Mouse (Mus musculus) midbrain, embryonic 11.5 days (tissue): ENCODE results near the gene Gp9. TPM values are rescaled to one million over a fixed set of nuclear protein-coding genes. Genes with fewer than 3 reads are reported as not detected.

ENCODE experiments used
- ATAC-seq: fragments of 200-750 bp; cut with Nextera tagmentation; 2 replicates; pipeline ENCODE4 v1.8.0; 2017; ENCODE audit warnings: moderate TSS enrichment, moderate library complexity; ENCODE audit not compliant: low FRiP score
- DNase-seq: peaks from one replicate; pipeline ENCODE4 v3.0.0; 2015; ENCODE audit warnings: low spot score; ENCODE audit errors: missing footprints
- H3K27ac ChIP-seq: fragments of 300-500 bp; sonication (generic); 2 replicates; pipeline ENCODE4 v1.5.1; 2014; ENCODE audit warnings: low read depth, low read length
- H3K27me3 ChIP-seq: fragments of 300-500 bp; sonication (generic); 2 replicates; pipeline ENCODE4 v1.6.1; 2014; ENCODE audit warnings: mild to moderate bottlenecking, low read length, moderate library complexity, mixed read lengths; ENCODE audit not compliant: control insufficient read depth, insufficient read depth
- H3K36me3 ChIP-seq: fragments of 300-500 bp; sonication (generic); 2 replicates; pipeline ENCODE4 v1.6.1; 2014; ENCODE audit warnings: mild to moderate bottlenecking, low read length, moderate library complexity, mixed read lengths; ENCODE audit not compliant: control insufficient read depth, insufficient read depth
- H3K4me1 ChIP-seq: fragments of 300-500 bp; sonication (generic); 2 replicates; pipeline ENCODE4 v1.6.1; 2014; ENCODE audit warnings: low read length; ENCODE audit not compliant: control insufficient read depth, insufficient read depth
- H3K4me2 ChIP-seq: fragments of 300-500 bp; sonication (generic); 2 replicates; pipeline ENCODE4 v1.6.1; 2014; ENCODE audit warnings: mild to moderate bottlenecking, moderate library complexity
- H3K4me3 ChIP-seq: fragments of 300-500 bp; sonication (generic); 2 replicates; pipeline ENCODE4 v1.5.1; 2014; ENCODE audit warnings: low read depth, low read length
- H3K9ac ChIP-seq: fragments of 300-500 bp; sonication (generic); 2 replicates; pipeline ENCODE4 v1.6.1; 2014; ENCODE audit warnings: low read length
- H3K9me3 ChIP-seq: fragments of 300-500 bp; sonication (generic); 2 replicates; pipeline ENCODE4 v1.6.1; 2016; ENCODE audit warnings: low read length; ENCODE audit not compliant: control insufficient read depth
- WGBS: fragments of 180-500 bp; shearing (Covaris S2); extraction: QIAGEN DNeasy Blood & Tissue Kit; methylation state at CpG from one replicate; pipeline ENCODE4 v1.1.7; 2014; 5-methylcytosine and 5-hydroxymethylcytosine counted together
- polyA plus RNA-seq: library from polyadenylated mRNA; unstranded; fragments of >200 nt; fragmentation: Nextera tagmentation; extraction: Ambion mirVana; gene quantifications from 2 replicates; pipeline ENCODE4 v1.2.1, GENCODE M21; 2014

Gp9 gene
- polyA plus RNA-seq = 1.8 and 2.5 TPM in 2 replicates

DNA sequence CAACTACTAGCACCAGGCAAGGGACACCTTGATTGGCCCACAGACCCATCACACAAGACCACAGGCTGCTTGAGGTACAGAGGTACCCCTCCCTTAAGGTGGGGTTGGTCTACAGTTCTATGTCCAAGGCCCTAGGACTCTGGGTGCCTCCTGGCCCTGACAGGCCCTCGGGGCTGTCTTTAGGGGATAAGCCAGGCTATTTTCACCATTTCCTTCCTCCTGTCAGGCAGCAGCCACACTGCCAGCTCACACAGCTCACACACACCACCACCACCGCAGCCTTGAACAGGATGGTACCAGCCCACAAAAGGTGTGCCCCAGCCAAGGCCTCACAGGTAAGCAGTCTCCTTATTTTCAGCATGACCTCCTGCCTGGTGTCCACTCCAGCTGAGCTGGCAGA lies at the start of gene Gp9:
Gene Gp9, plus strand, starts transcription at position 231 of the 400 bp plus-strand sequence.
- no peak for ATAC-seq
- Histone ChIP-seq H3K4me3 (no peak within 1 kb of the TSS), H3K4me2 (no peak within 1 kb of the TSS), H3K4me1 (no peaks in the 10 kb centered on the region), H3K27ac (no peak within 1 kb of the TSS), H3K9ac (no peak within 1 kb of the TSS), H3K9me3 (no peaks in the 10 kb centered on the region), H3K27me3 (no peaks in the 10 kb centered on the region), H3K36me3 (no peaks in the 10 kb centered on the region)
- WGBS = 82% methylated on average over 2 of the region's 2 CpGs
- no peak for DNase-seq

DNA sequence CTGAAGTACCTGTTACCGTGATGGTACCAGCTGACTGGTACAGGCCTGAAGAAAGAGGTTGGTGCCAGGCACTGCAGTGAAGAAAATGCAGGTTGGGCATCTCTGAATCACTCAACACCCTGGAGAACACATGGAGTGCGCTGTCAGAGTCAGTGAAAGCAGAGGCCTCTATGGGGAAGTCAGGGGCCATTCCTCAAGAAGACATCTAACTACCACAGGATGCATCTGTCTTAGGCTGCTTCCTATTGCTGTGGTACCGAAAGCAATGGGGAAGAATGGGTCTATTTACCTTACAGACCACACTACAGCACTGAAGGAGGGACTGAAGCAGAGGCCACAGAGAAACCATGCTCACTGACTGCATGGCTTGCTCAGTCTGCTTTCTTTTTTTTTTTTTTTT lies 49.8 kb upstream of the Gp9 start:
- Histone ChIP-seq H3K27ac (no peak overlapping the region), H3K9me3 (no peaks in the 10 kb centered on the region), H3K36me3 (no peaks in the 10 kb centered on the region), H3K9ac (no peak overlapping the region), H3K4me3 (no peak overlapping the region), H3K27me3 (peaks cover 21% of the 10 kb centered on the region), H3K4me1 (peaks cover 23% of the 10 kb centered on the region), H3K4me2 (no peak overlapping the region)
- DNase-seq (no peak), ATAC-seq (no peak)
- 84% methylated on average over 3 of the region's 3 CpGs for WGBS

DNA sequence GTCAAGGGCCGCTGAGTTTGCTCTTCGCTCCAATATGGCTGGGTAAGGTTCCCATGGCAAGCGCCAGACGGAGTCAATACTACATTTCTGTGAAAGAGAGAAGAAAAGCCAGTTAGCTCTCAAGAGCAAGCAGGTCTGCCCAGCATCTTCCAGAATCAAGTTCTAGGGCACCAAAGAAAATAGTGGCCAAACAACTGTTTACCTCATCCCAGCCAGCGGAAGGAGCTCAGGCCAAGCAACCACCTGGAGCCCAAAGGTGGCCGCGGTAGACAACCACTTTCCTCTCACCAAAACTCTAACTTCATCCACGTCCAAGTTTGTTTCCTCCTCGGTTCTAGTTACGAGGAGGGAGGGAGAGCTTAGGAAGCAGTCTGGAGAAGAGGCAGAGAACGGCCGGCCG lies 47.7 kb upstream of the Gp9 start:
- H3K4me1 ChIP-seq = peaks cover 32% of the 10 kb centered on the region
- peak overlapping the region; percentile 57 for H3K4me3 ChIP-seq
- H3K27me3 ChIP-seq = peaks cover 30% of the 10 kb centered on the region
- H3K27ac ChIP-seq = no peak overlapping the region
- peak overlapping the region; percentile 80; the same call in 1 of the 2 replicates for H3K9ac ChIP-seq
- H3K36me3 ChIP-seq = no peaks in the 10 kb centered on the region
- peak overlapping the region; percentile 95 for H3K4me2 ChIP-seq
- DNase-seq (peak; percentile 94), ATAC-seq (no peak)
- WGBS = 16% methylated on average over 13 of the region's 13 CpGs
- no peaks in the 10 kb centered on the region for H3K9me3 ChIP-seq

DNA sequence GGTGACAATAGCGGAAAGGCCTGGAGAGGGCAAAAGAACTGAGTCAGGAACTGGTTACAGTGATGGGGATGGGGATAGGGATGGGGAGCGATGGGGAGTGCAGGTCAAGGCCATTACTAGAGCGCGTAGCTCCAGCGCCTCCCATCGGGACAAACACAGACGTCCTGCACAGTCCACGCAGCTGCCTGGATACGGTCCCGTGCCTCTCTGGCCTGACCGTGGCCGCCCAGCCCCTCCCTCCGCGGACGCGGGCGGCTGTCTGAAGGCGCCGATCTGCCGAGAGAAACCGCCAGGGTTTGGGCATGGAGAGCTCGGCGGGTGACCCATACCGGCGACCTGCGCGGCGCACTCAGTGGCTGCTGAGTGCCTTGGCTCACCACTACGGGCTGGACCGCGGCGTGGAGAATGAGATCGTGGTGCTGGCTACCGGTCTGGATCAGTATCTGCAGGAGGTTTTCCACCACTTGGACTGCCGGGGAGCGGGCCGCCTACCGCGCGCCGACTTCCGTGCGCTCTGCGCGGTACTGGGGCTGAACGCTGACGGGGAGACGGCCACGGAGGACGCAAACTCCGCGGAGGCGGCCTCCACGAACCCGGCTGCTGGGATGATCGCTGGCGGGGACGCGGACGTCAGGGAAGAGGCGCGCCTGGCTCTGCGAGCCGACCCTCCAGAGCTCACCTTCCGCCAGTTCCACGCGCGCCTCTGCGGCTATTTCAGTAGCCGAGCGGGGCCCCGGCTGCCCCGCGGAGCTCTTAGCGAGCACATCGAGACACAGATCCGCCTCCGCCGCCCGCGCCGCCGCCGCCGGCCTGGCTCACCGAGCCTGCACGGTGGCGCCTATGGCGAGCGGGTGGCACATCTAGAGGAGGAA lies 47.0 kb upstream of the Gp9 start, which contains the start of gene Efcc1:
Gene Efcc1, plus strand, starts transcription at position 279 of the 872 bp plus-strand sequence.
- Histone ChIP-seq H3K9me3 (no peaks in the 10 kb centered on the region), H3K27ac (no peak within 1 kb of the TSS), H3K4me3 (peak within 1 kb of the TSS; percentile 57), H3K27me3 (peaks cover 30% of the 10 kb centered on the region), H3K9ac (peak within 1 kb of the TSS; percentile 80), H3K4me2 (peak within 1 kb of the TSS; percentile 95), H3K4me1 (peaks cover 30% of the 10 kb centered on the region), H3K36me3 (no peaks in the 10 kb centered on the region)
- WGBS = 0% methylated on average over 88 of the region's 90 CpGs
- DNase-seq (peak; percentile 98), ATAC-seq (peak; percentile 84)

DNA sequence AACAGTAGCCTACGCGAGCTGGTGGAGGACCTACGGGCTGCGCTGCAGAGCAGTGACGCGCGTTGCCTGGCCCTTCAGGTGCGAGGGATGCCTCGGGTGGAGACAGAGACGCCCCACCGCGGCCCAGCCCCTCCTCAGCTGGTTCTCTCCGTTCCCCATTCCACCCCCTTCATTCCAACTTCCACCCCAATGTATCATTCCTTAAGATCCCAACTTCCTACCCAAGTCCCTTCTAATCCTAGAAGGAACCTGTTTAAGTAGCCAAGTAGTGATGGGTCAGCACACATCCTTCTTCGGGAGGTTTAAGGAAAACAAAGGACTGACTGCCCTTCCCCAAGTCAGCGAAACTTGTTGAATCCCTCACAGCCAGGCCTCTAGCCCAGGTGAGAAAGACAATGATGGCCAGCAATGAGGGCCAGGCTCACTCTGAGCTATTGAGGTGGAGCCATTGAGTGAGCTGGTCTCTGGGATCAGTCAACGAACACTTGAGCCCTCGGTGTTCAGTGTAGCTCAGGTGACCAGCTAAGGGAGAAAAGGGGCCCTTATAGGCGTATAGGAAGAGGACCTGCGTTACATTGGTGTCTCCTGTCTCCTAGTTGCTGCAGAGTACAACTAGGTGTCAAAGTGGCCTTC lies 46.3 kb upstream of the Gp9 start:
- Histone ChIP-seq H3K27me3 (peaks cover 30% of the 10 kb centered on the region), H3K4me2 (peak overlapping the region; percentile 95), H3K4me1 (peaks cover 30% of the 10 kb centered on the region), H3K9ac (peak overlapping the region; percentile 80), H3K27ac (no peak overlapping the region), H3K36me3 (no peaks in the 10 kb centered on the region), H3K4me3 (peak overlapping the region; percentile 57), H3K9me3 (no peaks in the 10 kb centered on the region)
- WGBS = 2% methylated on average over 19 of the region's 19 CpGs
- DNase-seq = peak; percentile 96
- no peak for ATAC-seq

- no peak for ATAC-seq
- Histone ChIP-seq H3K4me3 (peak overlapping the region; percentile 57), H3K36me3 (no peaks in the 10 kb centered on the region), H3K4me2 (peak overlapping the region; percentile 95), H3K9ac (peak overlapping the region; percentile 43; the same call in 1 of the 2 replicates), H3K9me3 (no peaks in the 10 kb centered on the region), H3K27me3 (peaks cover 30% of the 10 kb centered on the region), H3K4me1 (peaks cover 31% of the 10 kb centered on the region), H3K27ac (no peak overlapping the region)
- WGBS = 3% methylated on average over 36 of the region's 53 CpGs
- peak; percentile 95 for DNase-seq
Measured at GRCm38 (mm10) chr6:87732151-87733011, 45.5 kb upstream of the Gp9 start.

DNA sequence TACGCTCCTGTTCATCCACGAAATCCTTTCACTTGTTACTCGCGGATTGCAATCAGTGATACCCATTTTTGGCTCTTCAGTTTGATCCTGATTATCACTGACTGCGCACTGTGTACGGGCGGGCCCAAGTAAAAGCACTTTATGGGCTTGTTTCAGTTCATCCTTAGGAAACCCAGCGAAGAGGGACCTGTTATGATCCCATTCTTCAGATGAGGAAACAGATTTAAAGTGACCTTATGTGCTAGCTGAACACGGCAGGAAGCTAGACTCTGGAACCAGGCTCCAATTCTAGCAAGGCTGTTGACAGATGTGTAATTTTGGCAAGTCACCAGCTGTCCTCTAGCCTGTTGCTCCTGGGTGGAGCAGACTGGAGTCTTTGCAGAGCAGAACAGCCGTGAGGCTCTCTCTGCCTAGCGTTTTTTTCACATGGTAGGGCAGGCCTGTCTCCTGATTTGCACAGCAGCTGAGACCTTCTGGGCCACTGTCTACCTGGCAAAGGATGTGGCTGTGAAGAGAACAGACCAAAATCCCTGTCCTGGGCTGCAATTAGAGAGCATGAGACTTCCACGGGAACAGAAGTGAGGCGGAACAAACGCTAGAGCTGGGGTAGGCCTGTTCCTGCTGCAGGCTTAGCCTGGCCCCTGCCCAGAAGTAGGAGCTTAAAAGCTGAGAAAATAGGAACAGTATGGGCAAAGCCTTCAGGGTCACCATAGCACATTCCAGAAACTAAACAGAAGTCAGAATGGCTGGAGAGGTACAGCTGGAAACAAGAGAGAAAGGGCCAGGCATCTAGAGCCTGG lies 44.5 kb upstream of the Gp9 start:
- Histone ChIP-seq H3K27ac (no peak overlapping the region), H3K9me3 (no peaks in the 10 kb centered on the region), H3K9ac (no peak overlapping the region), H3K4me3 (peak overlapping the region; percentile 57), H3K4me1 (peaks cover 41% of the 10 kb centered on the region), H3K4me2 (peak overlapping the region; percentile 95), H3K27me3 (peaks cover 30% of the 10 kb centered on the region), H3K36me3 (no peaks in the 10 kb centered on the region)
- WGBS = 26% methylated on average over 14 of the region's 14 CpGs
- peak; percentile 93 for DNase-seq
- ATAC-seq = no peak

DNA sequence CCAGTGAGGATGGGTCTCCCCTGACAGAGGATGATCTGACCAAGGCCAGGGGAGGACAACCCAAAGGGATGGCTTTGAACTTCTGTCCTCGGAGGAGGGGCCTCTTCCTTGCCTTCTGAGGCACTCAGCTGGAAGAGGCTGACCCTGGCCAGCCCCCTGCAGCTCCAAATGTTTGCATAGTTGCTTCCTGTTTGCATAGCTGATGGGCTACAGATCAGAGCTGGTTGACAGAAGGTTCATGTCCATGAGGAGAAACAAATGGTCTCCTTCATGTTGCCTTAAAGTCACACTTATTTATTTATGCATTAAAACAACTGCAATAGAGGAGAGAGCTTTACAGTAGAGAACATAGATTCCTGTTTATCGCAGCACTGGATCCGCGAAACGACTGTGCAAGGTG lies 43.7 kb upstream of the Gp9 start:
- no peak overlapping the region for H3K4me2 ChIP-seq
- H3K27me3 ChIP-seq = peaks cover 30% of the 10 kb centered on the region
- DNase-seq (no peak), ATAC-seq (no peak)
- H3K4me3 ChIP-seq = no peak overlapping the region
- no peaks in the 10 kb centered on the region for H3K9me3 ChIP-seq
- WGBS = 67% methylated on average over 5 of the region's 5 CpGs
- no peaks in the 10 kb centered on the region for H3K36me3 ChIP-seq
- H3K9ac ChIP-seq = no peak overlapping the region
- peaks cover 49% of the 10 kb centered on the region for H3K4me1 ChIP-seq
- no peak overlapping the region for H3K27ac ChIP-seq
